Mouse (Mus musculus): Measurements from ENCODE around the gene E2f2. TPM values are rescaled to one million over a fixed set of nuclear protein-coding genes. Genes with fewer than 3 reads are reported as not detected.

The E2f2 gene
- total RNA-seq, 2 experiments from 2014 or later, result 59.4 to 78.1 TPM

GRCm38 (mm10) chr4:136196201-136196600, 24.0 kb downstream of the E2f2 start:
- ATAC-seq (ENCODE audit: poor library complexity, severe bottlenecking), result no peak

- ATAC-seq (ENCODE audit: poor library complexity, severe bottlenecking), result no peak
Measured at GRCm38 (mm10) chr4:136198846-136199245, 26.7 kb downstream of the E2f2 start.

DNA sequence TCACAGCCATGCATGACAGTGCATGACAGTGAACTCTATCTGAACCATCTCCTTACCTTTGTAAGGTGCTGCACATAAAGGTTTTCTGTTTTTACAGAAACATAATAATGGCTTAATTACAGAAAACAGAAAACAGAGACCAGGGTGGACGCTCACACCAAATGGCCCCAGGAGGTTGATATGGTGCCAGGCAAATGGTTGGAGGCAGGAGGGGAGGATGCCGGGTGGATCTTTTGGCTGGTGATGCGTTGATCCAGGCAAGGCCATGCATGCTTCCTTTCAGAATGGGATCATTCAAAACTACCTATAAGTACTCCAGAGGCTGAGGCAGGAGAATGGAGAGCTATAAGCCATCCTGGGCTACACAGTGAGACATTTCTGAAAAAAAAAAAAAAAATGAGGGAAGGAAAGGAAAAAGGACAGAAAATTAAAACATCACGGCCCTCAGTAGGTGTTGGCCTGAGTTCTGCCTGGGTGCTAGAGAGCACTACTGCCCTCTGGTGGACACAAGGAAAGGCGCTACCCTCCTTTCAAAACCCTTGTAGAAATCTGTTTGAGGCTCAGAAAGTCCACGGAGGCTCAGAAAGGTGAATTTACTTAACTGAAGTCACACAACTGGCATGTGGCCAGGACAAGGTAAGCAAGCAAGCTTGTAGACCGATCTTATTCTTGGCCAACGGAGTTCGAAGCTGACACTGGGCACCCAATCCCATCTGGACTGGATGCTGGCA, 27.5 kb downstream of the E2f2 start:
- ATAC-seq (ENCODE audit: poor library complexity, severe bottlenecking), result peak; percentile 81

- no peak for ATAC-seq (ENCODE audit: poor library complexity, severe bottlenecking)
Measured at GRCm38 (mm10) chr4:136202509-136202908, 30.3 kb downstream of the E2f2 start.

DNA sequence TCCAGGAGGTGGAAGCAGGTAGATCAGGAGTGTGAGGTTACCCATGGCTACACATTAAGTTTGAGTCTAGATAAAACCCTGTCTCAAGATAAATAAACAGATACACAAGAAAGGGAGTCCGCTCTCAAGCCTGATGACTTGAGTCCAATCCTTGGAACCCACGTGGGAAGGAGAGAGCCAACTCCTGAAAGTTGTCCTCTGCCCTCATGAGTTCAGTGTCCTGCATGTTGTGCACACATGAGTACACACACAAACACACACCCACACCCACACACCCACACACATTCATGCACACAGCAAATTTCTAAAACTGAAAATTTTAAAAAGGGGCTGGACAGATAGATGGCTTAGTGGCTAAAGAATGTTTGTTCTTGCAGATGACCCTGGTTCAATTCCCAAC, 32.6 kb downstream of the E2f2 start:
- ATAC-seq (ENCODE audit: poor library complexity, severe bottlenecking), result no peak

- peak; percentile 73 for ATAC-seq (ENCODE audit: poor library complexity, severe bottlenecking)
Measured at GRCm38 (mm10) chr4:136206033-136206893, 34.1 kb downstream of the E2f2 start, which contains the start of gene Asap3. TSS of gene Asap3 (plus strand) at chr4:136206365.

DNA sequence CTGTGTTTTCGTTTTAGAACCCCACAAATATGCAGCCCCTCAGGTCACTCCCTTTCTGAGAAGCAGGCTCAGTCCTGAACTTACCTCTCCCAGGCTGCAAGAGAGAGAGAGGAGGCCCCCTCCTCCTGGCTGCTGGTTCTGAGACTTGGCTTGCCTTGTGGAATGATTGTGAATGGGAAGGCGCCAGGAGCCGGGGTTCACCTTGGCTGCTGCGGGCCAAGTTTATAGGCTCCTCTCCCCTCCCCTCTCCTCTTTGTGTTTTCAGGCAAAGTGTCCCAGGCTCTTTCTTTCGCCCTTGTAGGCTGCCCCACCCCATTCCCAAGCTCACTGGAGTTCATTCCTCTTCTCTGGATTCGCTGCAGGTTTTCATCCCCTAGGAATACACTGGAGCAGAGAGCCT, 34.7 kb downstream of the E2f2 start:
- ATAC-seq (ENCODE audit: poor library complexity, severe bottlenecking), result no peak

GRCm38 (mm10) chr4:136210931-136211330, 38.7 kb downstream of the E2f2 start:
- ATAC-seq (ENCODE audit: poor library complexity, severe bottlenecking), result no peak

DNA sequence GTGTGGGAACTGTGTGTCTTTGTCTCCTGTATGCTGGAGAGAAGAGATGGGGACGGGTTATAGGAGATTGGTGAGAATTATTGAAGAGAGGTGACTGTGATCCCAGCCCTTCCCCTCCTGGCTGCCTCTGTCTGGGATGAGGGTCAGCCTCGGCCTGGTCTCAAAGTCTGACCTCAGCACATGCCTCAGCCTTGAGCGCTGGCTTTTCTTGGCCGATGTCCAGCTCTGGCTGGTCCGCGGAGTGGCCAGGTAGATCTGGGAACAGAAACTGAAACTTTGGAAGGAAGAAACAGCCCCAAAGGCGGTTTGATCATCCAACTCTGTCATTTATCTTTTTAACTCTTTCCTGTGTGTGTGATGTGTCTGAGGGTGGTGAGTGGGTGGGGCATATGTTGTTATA, 41.4 kb downstream of the E2f2 start:
- no peak for ATAC-seq (ENCODE audit: poor library complexity, severe bottlenecking)

DNA sequence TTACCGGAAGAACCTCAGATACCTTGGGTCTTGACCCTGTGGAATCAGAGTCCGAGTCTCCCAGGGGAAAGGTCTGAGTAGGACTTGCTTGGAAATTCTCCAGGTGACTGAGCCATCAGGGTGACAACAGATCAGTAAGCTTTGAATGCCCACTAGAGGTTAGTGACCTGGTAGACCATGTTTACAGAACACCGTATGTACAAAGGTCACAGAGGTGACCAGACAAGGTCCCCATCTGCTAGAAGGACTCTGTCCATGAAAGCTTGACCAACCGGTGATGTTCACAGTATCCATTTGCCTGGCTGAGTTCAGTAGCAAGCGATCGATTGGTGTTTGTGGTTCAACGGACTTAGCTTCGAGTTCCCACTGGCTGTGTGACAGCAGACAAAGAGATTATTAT, 42.6 kb downstream of the E2f2 start:
- ATAC-seq (ENCODE audit: poor library complexity, severe bottlenecking), result no peak

DNA sequence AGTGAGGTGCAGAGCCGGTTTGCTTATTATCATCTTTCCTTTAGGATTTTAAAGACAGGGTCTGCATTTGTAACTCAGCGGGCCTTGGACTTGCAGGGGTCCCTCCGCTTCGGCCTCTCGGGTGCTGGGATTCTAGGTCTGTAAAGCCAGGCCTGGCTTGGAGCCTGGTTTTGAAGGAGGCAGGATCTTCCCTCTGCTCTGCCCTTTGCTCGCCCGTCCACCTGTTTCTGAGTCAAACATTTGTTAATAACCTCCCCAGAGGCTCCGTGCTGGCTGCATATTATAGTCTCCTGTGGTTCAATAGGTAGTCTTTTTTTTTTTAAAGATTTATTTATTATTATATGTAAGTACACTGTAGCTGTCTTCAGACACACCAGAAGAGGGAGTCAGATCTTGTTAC, 43.4 kb downstream of the E2f2 start:
- ATAC-seq (ENCODE audit: poor library complexity, severe bottlenecking), result no peak

DNA sequence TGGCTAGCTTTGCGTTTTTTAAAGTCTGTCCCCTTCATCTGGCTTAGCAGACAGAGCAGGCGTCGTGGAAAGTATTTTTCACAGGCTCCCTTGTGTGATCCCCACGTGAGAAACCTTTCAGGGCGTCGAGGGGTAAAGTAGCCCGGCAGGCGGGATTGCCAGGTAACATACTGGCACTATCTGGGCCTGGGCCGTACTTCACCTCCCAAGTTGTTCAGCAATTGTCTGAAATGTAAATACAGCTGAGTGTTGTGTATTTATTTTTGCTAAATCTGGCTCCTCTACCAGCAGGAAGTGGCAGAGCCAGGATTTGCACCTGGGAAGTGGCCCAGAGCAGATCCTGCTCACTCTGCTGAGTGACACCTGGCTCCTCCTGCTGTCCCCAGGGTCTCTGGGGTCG, 44.9 kb downstream of the E2f2 start:
- ATAC-seq (ENCODE audit: poor library complexity, severe bottlenecking), result no peak

GRCm38 (mm10) chr4:136218595-136219214, 46.5 kb downstream of the E2f2 start:
- ATAC-seq (ENCODE audit: poor library complexity, severe bottlenecking), result no peak

GRCm38 (mm10) chr4:136220133-136220775, 48.1 kb downstream of the E2f2 start:
- ATAC-seq (ENCODE audit: poor library complexity, severe bottlenecking), result no peak

DNA sequence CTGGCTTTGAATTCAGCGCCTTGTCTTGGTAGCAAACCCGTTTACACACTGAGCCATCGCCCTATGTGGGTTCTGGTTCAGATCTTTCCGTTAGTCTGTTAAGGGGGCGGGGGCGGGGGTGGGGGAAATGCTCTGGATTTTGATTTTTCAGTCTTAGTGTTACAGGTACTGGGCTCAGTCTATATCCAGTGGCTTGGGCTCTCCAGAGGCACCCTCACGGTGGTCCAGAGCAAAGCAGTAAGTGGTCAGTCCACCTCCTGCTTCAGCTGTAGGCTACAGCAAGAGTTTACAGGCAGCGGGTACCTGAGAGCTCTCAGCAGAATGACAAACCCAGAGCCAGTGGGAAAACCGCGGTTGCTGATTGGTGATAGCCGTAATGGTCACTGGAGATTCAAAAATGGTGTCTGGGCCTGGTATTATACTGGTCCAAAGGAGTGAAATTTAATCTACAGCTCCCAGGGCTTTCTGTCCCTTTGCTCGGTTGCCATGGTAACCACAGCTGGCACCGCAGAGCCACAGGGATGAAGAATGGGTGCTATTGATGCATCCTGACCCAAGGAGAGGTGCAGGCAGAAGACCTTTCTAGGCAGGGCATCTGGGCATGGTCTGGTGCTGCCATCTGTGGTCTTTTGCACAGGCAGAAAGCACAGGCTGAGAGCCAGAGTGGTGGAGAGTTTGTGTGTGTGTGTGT, 51.5 kb downstream of the E2f2 start:
- ATAC-seq (ENCODE audit: poor library complexity, severe bottlenecking), result no peak

- ATAC-seq (ENCODE audit: poor library complexity, severe bottlenecking), result no peak
Measured at GRCm38 (mm10) chr4:136224240-136224559, 52.0 kb downstream of the E2f2 start.

- ATAC-seq (ENCODE audit: poor library complexity, severe bottlenecking), result 0 out of 2 replicates have a peak, but pooled peaks have one; percentile 33
Measured at GRCm38 (mm10) chr4:136224677-136225460, 52.7 kb downstream of the E2f2 start.

DNA sequence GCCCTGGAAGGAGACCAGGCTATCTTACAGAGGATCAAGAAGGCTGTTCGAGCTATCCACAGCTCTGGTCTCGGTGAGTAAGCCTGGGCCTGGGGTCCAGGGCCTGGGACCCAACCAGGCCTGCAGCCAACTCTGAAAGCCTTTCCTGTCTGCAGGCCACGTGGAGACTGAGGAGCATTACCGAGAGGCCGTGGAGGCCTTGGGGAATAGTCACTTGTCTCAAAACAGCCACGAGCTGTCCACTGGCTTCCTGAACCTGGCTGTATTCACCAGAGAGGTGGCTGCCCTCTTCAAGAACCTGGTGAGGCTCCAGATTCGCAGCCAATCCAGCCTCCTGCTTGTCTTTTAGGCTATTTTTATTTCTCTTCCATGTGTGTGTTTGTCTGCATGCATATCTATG, 55.2 kb downstream of the E2f2 start:
- no peak for ATAC-seq (ENCODE audit: poor library complexity, severe bottlenecking)

DNA sequence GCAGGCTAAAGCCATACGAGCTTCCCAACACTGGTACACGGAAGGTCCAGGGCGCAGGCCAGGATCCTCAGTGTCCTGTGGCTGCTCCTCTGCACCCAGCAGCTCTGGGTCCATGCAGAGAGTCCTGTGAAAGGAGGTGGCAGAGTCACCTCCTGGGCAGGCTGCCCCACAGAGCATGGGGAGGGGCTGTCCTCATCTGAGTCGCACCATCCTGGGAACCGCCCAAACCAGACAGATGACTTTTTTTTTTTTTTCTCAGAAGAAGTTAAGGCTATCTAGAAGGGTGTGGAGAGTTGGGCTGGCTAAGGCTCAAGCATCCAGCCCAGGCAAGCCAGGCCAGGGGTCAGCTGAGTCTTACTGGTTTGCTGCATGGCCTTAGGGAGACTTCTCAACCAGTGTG, 56.4 kb downstream of the E2f2 start:
- no peak for ATAC-seq (ENCODE audit: poor library complexity, severe bottlenecking)

DNA sequence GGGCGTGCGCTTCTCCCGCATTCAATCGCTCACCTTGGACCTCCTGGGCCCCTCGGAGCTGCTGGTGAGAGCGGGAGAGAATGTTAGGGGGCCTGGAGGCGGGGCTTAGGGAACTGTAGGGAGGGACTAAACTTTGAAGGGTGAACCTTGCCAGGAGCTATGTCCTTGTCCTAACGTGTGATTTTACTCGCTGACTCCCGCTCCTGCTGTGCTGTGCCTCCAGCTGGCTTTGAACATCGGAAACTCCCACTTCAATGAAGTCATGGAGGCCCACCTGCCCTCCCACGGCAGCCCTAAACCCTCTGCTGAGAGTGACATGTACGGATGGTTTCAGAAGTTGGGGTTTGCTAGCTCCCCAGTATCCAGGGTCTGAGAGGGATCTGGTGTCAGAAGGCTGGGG, 66.5 kb downstream of the E2f2 start:
- no peak for ATAC-seq (ENCODE audit: poor library complexity, severe bottlenecking)

Data from megakaryocyte, adult 5-6 weeks (primary cell).